Mouse (Mus musculus): ENCODE measurements around the gene Arl5a. TPM values are rescaled to one million over a fixed set of nuclear protein-coding genes. Genes with fewer than 3 reads are reported as not detected.

Gene Arl5a
- polyA plus RNA-seq, 1 experiment from 2014 or later = 80.3 TPM

DNA sequence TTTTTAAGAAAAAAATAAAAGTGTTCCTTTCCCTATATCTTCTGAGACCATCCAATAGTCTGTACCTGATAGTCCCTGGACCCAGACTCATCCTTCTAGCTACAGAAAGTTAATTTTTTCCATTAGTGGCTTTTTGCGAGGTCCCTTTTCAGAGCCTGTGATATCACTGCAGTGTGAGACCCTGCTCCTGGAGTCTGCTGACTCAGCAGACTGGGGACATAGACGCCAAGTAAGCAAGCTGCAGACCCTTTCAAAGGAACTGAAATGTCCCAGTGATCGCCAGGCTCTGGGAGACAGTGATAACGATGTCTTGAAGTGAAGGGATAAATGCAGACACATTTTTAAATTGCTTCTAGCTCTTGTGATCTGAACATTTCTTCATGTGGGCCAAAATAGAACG is 21.9 kb upstream of the Arl5a start:
- ATAC-seq (ENCODE audit: insufficient read depth, low FRiP score, low TSS enrichment) = no peak
- Histone ChIP-seq H3K36me3 (ENCODE audit: control insufficient read depth, insufficient read depth, low read length) (no peaks in the 10 kb centered on the region), H3K4me3 (ENCODE audit: low read depth, low read length) (no peak overlapping the region), H3K4me1 (ENCODE audit: control insufficient read depth, insufficient read depth, low read length) (no peaks in the 10 kb centered on the region), H3K9ac (ENCODE audit: low read length) (no peak overlapping the region), H3K27ac (ENCODE audit: low read depth, low read length) (no peak overlapping the region), H3K9me3 (ENCODE audit: control insufficient read depth, low read length) (no peaks in the 10 kb centered on the region), H3K27me3 (ENCODE audit: control insufficient read depth, insufficient read depth, low read length) (no peaks in the 10 kb centered on the region), H3K4me2 (ENCODE audit: low read depth) (no peak overlapping the region)
- WGBS = 83% methylated on average over 5 of the region's 5 CpGs
- no peak for DNase-seq (ENCODE audit: low spot score)

DNA sequence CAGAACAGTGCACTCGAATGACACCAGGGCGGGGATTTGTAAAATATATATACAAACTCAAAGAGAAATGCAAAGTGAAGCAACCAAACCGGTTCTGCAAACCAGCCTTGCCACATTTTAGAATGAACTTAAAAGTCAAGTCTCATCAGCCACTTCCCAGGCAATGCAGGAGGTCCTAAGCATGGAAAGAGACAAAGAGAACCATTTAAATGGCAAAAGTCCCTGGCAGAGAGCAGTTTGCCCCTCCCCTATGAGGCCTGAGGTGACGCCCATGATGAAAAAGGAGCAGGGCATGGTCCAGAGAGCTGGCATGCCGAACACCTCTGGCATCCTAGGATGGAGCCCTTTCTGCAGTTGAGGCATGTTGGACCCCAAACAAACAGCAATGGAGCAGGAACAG is 17.4 kb upstream of the Arl5a start:
- no peaks in the 10 kb centered on the region for H3K36me3 ChIP-seq (ENCODE audit: control insufficient read depth, insufficient read depth, low read length)
- H3K27me3 ChIP-seq (ENCODE audit: control insufficient read depth, insufficient read depth, low read length) = no peaks in the 10 kb centered on the region
- H3K27ac ChIP-seq (ENCODE audit: low read depth, low read length) = no peak overlapping the region
- ATAC-seq (ENCODE audit: insufficient read depth, low FRiP score, low TSS enrichment) (no peak), DNase-seq (ENCODE audit: low spot score) (no peak)
- WGBS = 35% methylated on average over 5 of the region's 5 CpGs
- no peaks in the 10 kb centered on the region for H3K9me3 ChIP-seq (ENCODE audit: control insufficient read depth, low read length)
- H3K9ac ChIP-seq (ENCODE audit: low read length) = no peak overlapping the region
- no peak overlapping the region for H3K4me2 ChIP-seq (ENCODE audit: low read depth)
- H3K4me1 ChIP-seq (ENCODE audit: control insufficient read depth, insufficient read depth, low read length) = no peaks in the 10 kb centered on the region
- H3K4me3 ChIP-seq (ENCODE audit: low read depth, low read length) = no peak overlapping the region

DNA sequence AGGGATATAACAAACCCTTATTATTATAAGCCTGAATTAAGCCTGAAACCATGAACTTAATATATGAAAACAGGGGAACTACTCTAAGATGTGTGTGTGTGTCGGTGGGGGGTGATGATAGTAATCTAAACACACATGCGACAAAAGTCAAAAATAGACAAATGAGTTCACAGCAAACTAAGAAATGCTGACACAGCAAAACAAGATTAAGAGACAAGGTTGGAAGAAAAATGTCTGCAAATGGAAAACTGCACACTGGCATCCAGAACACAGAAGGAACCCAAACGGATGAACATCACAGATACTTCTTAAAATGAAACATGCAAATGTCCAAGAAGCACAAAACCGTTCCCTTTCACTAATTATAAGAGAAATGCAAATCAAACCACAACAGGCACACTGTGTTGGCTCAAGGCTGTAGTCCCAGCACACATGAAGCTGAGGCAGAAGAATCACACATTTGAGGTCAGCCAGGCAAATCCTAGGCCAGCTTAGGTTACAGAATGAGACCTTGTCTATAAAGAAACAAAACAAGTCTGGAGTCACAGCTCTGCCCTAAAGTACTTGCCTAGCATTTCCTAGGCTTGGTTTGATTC is 15.8 kb upstream of the Arl5a start:
- DNase-seq (ENCODE audit: low spot score) (no peak), ATAC-seq (ENCODE audit: insufficient read depth, low FRiP score, low TSS enrichment) (no peak)
- H3K4me1 ChIP-seq (ENCODE audit: control insufficient read depth, insufficient read depth, low read length) = no peaks in the 10 kb centered on the region
- H3K4me2 ChIP-seq (ENCODE audit: low read depth) = no peak overlapping the region
- H3K27me3 ChIP-seq (ENCODE audit: control insufficient read depth, insufficient read depth, low read length) = no peaks in the 10 kb centered on the region
- no peaks in the 10 kb centered on the region for H3K9me3 ChIP-seq (ENCODE audit: control insufficient read depth, low read length)
- H3K36me3 ChIP-seq (ENCODE audit: control insufficient read depth, insufficient read depth, low read length) = no peaks in the 10 kb centered on the region
- 87% methylated on average over 4 of the region's 4 CpGs for WGBS
- no peak overlapping the region for H3K27ac ChIP-seq (ENCODE audit: low read depth, low read length)
- no peak overlapping the region for H3K4me3 ChIP-seq (ENCODE audit: low read depth, low read length)
- no peak overlapping the region for H3K9ac ChIP-seq (ENCODE audit: low read length)

GRCm38 (mm10) chr2:52438437-52438836 is 13.7 kb upstream of the Arl5a start:
- Histone ChIP-seq H3K9me3 (ENCODE audit: control insufficient read depth, low read length) (no peaks in the 10 kb centered on the region), H3K4me3 (ENCODE audit: low read depth, low read length) (no peak overlapping the region), H3K4me1 (ENCODE audit: control insufficient read depth, insufficient read depth, low read length) (no peaks in the 10 kb centered on the region), H3K27ac (ENCODE audit: low read depth, low read length) (no peak overlapping the region), H3K36me3 (ENCODE audit: control insufficient read depth, insufficient read depth, low read length) (no peaks in the 10 kb centered on the region), H3K4me2 (ENCODE audit: low read depth) (no peak overlapping the region), H3K9ac (ENCODE audit: low read length) (no peak overlapping the region), H3K27me3 (ENCODE audit: control insufficient read depth, insufficient read depth, low read length) (no peaks in the 10 kb centered on the region)
- no peak for DNase-seq (ENCODE audit: low spot score)
- ATAC-seq (ENCODE audit: insufficient read depth, low FRiP score, low TSS enrichment) = no peak
- 95% methylated on average over 4 of the region's 4 CpGs for WGBS

- no peak overlapping the region for H3K4me2 ChIP-seq (ENCODE audit: low read depth)
- H3K27ac ChIP-seq (ENCODE audit: low read depth, low read length) = no peak overlapping the region
- no peaks in the 10 kb centered on the region for H3K27me3 ChIP-seq (ENCODE audit: control insufficient read depth, insufficient read depth, low read length)
- no peak for DNase-seq (ENCODE audit: low spot score)
- H3K4me3 ChIP-seq (ENCODE audit: low read depth, low read length) = no peak overlapping the region
- no peaks in the 10 kb centered on the region for H3K9me3 ChIP-seq (ENCODE audit: control insufficient read depth, low read length)
- H3K9ac ChIP-seq (ENCODE audit: low read length) = no peak overlapping the region
- 77% methylated on average over 6 of the region's 6 CpGs for WGBS
- H3K36me3 ChIP-seq (ENCODE audit: control insufficient read depth, insufficient read depth, low read length) = no peaks in the 10 kb centered on the region
- ATAC-seq (ENCODE audit: insufficient read depth, low FRiP score, low TSS enrichment) = no peak
- H3K4me1 ChIP-seq (ENCODE audit: control insufficient read depth, insufficient read depth, low read length) = no peaks in the 10 kb centered on the region
Observed at GRCm38 (mm10) chr2:52438013-52438412, 13.3 kb upstream of the Arl5a start.

DNA sequence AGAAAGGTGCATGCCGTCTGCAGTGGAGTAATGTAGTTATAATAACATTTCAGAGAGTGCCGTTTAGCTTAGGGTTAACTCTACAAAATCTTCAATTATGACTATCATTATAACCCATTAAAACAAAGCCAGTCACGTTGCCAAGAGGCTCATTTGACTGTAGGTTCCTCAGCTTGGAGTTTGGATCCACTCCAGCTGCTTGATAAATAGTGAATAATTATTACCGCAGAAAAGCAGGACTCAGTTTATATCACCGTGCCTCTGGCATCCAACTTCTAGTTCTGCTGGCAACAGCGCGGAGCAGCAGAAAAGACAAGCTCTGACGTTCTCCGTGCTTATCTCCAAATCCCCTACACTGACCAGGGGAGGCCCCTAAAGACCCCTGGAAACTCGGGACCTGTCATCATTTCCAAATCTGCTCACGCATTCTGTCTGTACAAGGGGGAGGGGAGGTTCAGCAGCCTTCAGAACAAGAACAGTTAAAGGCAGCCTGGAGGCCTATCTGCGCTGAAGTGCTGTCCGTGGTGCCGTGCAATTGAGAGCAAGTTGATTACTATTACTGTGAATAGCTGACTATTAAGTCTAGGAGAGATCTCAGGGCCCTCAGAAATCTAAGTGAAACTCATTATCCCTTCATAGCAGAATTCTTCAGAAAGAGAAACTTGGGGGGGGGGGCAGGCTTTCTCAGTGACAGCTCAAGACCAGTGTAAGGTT is 11.4 kb upstream of the Arl5a start:
- Histone ChIP-seq H3K9me3 (ENCODE audit: control insufficient read depth, low read length) (no peaks in the 10 kb centered on the region), H3K9ac (ENCODE audit: low read length) (no peak overlapping the region), H3K27me3 (ENCODE audit: control insufficient read depth, insufficient read depth, low read length) (no peaks in the 10 kb centered on the region), H3K4me3 (ENCODE audit: low read depth, low read length) (no peak overlapping the region), H3K4me1 (ENCODE audit: control insufficient read depth, insufficient read depth, low read length) (no peaks in the 10 kb centered on the region), H3K4me2 (ENCODE audit: low read depth) (no peak overlapping the region), H3K36me3 (ENCODE audit: control insufficient read depth, insufficient read depth, low read length) (no peaks in the 10 kb centered on the region), H3K27ac (ENCODE audit: low read depth, low read length) (no peak overlapping the region)
- ATAC-seq (ENCODE audit: insufficient read depth, low FRiP score, low TSS enrichment) = no peak
- DNase-seq (ENCODE audit: low spot score) = no peak
- WGBS = 86% methylated on average over 14 of the region's 14 CpGs

GRCm38 (mm10) chr2:52433365-52433764 is 8.7 kb upstream of the Arl5a start:
- no peaks in the 10 kb centered on the region for H3K27me3 ChIP-seq (ENCODE audit: control insufficient read depth, insufficient read depth, low read length)
- 60% methylated on average over 7 of the region's 7 CpGs for WGBS

DNA sequence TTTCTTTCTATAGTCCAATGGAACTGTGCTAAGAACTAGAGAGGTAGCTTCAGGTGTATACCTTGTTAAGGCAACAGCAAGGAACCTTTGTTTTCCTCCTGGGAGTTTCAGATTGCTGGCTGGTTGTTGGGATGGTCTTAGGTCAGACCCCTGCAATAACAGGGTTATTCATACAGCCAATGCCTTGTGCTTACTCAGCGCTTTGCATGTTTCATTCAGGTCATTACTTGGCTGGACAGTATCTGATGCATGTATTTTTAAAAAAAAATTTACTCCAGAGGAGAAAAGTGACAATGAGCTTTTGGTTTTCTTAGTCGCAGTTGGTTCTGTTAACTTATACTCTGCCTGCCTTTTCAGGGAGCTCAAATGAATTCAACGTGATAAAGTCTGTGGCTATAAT is 2.7 kb upstream of the Arl5a start:
- WGBS = 81% methylated on average over 3 of the region's 3 CpGs
- no peak overlapping the region for H3K9ac ChIP-seq (ENCODE audit: low read length)
- H3K36me3 ChIP-seq (ENCODE audit: control insufficient read depth, insufficient read depth, low read length) = no peaks in the 10 kb centered on the region
- no peak overlapping the region for H3K4me3 ChIP-seq (ENCODE audit: low read depth, low read length)
- DNase-seq (ENCODE audit: low spot score) = no peak
- H3K4me2 ChIP-seq (ENCODE audit: low read depth) = no peak overlapping the region
- no peak overlapping the region for H3K27ac ChIP-seq (ENCODE audit: low read depth, low read length)
- 0 out of 2 replicates have a peak, but pooled peaks cover 2% of the 10 kb centered on the region for H3K4me1 ChIP-seq (ENCODE audit: control insufficient read depth, insufficient read depth, low read length)
- no peaks in the 10 kb centered on the region for H3K27me3 ChIP-seq (ENCODE audit: control insufficient read depth, insufficient read depth, low read length)
- H3K9me3 ChIP-seq (ENCODE audit: control insufficient read depth, low read length) = no peaks in the 10 kb centered on the region
- no peak for ATAC-seq (ENCODE audit: insufficient read depth, low FRiP score, low TSS enrichment)

More at GRCm38 (mm10) chr2:52433365-52433764, 8.7 kb upstream of the Arl5a start:
- H3K4me2 ChIP-seq (ENCODE audit: low read depth) = no peak overlapping the region
- no peak overlapping the region for H3K27ac ChIP-seq (ENCODE audit: low read depth, low read length)
- ATAC-seq (ENCODE audit: insufficient read depth, low FRiP score, low TSS enrichment) = no peak
- no peak overlapping the region for H3K9ac ChIP-seq (ENCODE audit: low read length)
- H3K36me3 ChIP-seq (ENCODE audit: control insufficient read depth, insufficient read depth, low read length) = no peaks in the 10 kb centered on the region
- H3K9me3 ChIP-seq (ENCODE audit: control insufficient read depth, low read length) = no peaks in the 10 kb centered on the region
- H3K4me1 ChIP-seq (ENCODE audit: control insufficient read depth, insufficient read depth, low read length) = no peaks in the 10 kb centered on the region
- no peak overlapping the region for H3K4me3 ChIP-seq (ENCODE audit: low read depth, low read length)
- DNase-seq (ENCODE audit: low spot score) = no peak

GRCm38 (mm10) chr2:52426041-52426440 is 1.3 kb upstream of the Arl5a start:
- 89% methylated on average over 3 of the region's 3 CpGs for whole genome bisulfite sequencing
- Histone ChIP-seq H3K36me3 (ENCODE audit: control insufficient read depth, insufficient read depth, low read length) (no peaks in the 10 kb centered on the region), H3K9ac (ENCODE audit: low read length) (no peak overlapping the region), H3K27me3 (ENCODE audit: control insufficient read depth, insufficient read depth, low read length) (no peaks in the 10 kb centered on the region), H3K9me3 (ENCODE audit: control insufficient read depth, low read length) (no peaks in the 10 kb centered on the region), H3K27ac (ENCODE audit: low read depth, low read length) (no peak overlapping the region), H3K4me1 (ENCODE audit: control insufficient read depth, insufficient read depth, low read length) (0 out of 2 replicates have a peak, but pooled peaks cover 2% of the 10 kb centered on the region), H3K4me3 (ENCODE audit: low read depth, low read length) (no peak overlapping the region), H3K4me2 (ENCODE audit: low read depth) (no peak overlapping the region; the same call in 1 of the 2 replicates)
- DNase-seq (ENCODE audit: low spot score) = no peak
- no peak for ATAC-seq (ENCODE audit: insufficient read depth, low FRiP score, low TSS enrichment)
